Mouse (Mus musculus) small intestine, adult 2 months (tissue): ENCODE measurements around the gene Actr8.

Source experiments
- CTCF ChIP-seq: fragments of 200-500 bp; IDR thresholded peaks from 2 replicates; pipeline ENCODE4 v1.5.1; 2012; ENCODE audit warnings: low read depth, mild to moderate bottlenecking, control low read depth, inconsistent platforms, low read length, moderate library complexity, mixed read lengths; ENCODE audit not compliant: insufficient replicate concordance, insufficient read length; ENCODE audit errors: extremely low read depth
- POLR2A ChIP-seq: fragments of 200-500 bp; IDR thresholded peaks from 2 replicates; pipeline ENCODE4 v1.6.1; 2012; ENCODE audit warnings: low read depth, mild to moderate bottlenecking, control low read depth, inconsistent platforms, low read length, moderate library complexity

GRCm38 (mm10) chr14:29967611-29968010, 10.5 kb upstream of the Actr8 start:
- no peak for TF ChIP-seq POLR2A
- TF ChIP-seq CTCF: no peak
